Mouse (Mus musculus): ENCODE results near the gene Osbpl5. TPM values are rescaled to one million over a fixed set of nuclear protein-coding genes. Genes with fewer than 3 reads are reported as not detected.
A peak's percentile ranks its signal among the peaks of the same experiment; 100 is the strongest.

Gene Osbpl5
- polyA plus RNA-seq, 1 experiment from 2014 or later: 1.9 TPM

DNA sequence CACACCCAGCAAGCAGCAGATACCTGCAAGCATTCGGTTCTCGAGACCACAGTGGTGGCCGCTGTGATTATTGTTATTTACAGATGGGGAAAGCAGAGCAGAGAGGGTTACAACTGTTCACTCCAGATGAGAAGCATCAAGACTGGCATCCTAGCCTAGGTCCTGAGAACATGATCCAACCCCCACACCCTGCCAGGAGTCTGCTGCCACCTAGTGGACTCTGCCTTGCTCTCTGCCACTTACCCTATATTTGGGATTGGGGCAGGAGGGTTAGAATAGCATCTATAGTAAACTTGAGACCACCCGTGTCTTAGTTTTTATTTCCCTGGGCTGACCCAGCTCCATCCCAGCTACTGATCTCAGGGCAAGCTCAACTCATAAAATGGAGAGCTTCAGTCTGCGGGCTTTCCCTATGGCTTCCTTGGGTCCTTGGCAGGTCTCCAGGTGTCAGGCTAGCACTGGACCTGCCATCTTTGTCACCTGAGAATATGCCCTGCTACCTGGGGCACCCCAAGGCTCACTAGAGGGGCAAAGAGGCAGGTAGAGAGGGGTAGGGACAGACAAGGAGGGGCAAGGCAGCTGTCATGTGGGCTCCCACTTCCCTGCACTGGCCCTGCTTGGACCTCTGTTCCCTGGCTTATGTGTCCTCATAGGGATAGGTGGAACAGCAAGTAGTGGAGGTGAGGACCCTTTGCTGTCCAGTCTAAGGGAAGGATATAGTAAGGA lies 2.6 kb downstream of the Osbpl5 start:
- WGBS (ENCODE audit: insufficient replicate concordance): 28% methylated on average over 5 of the region's 5 CpGs
- Histone ChIP-seq H3K4me2 (no peak overlapping the region), H3K27ac (replicated peaks) (no peak overlapping the region), H3K9ac (no peak overlapping the region), H3K36me3 (replicated peaks) (no peaks in the 10 kb centered on the region), H3K4me3 (replicated peaks) (no peak overlapping the region), H3K4me1 (replicated peaks) (peaks cover 21% of the 10 kb centered on the region), H3K27me3 (peaks cover 25% of the 10 kb centered on the region), H3K9me3 (replicated peaks) (no peaks in the 10 kb centered on the region)
- no peak for ATAC-seq (ENCODE audit: insufficient read depth)

DNA sequence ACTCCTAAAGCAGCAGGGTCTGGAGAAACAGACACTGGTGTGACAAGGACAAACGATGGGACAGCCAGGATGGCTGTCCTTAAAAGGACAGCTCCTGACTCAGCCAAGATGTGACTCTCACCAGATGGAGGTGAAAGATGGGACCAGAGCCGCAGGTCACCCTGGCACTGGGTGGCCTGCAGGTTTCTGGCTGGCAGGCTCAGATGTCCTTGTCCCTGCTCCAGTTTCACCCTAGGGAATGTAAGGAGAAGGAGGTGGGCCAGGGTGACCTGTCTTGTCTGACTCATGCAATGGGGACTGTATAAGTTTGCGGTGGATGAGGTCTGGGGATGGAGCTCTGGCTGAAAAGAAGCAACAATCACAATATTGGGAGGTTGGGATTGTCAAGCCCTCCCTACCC lies 4.2 kb downstream of the Osbpl5 start:
- Histone ChIP-seq H3K4me3 (replicated peaks) (no peak overlapping the region), H3K9me3 (replicated peaks) (no peaks in the 10 kb centered on the region), H3K4me2 (no peak overlapping the region), H3K27me3 (peaks cover 19% of the 10 kb centered on the region), H3K36me3 (replicated peaks) (no peaks in the 10 kb centered on the region), H3K9ac (no peak overlapping the region), H3K27ac (replicated peaks) (no peak overlapping the region), H3K4me1 (replicated peaks) (peaks cover 21% of the 10 kb centered on the region)
- 58% methylated on average over 3 of the region's 3 CpGs for WGBS (ENCODE audit: insufficient replicate concordance)
- no peak for ATAC-seq (ENCODE audit: insufficient read depth)

DNA sequence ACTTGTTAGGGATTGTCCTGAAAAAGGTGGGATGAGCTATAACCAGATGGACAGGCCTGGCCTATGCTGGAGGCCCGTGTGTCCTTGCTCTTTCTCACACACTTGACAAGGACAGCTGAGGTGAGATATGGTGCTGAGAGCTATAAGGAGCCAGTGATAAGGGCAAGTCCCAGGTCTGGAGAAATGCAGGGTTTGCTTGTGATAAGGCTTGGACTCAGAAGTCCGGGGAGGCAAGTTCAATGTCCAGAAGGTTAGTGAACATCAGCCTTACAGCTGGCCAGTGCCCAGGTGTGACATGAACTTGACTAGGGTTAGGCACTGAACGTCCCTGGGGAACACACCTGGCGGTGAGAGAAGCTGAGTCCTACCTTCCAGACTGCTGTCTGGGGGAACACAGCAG lies 4.7 kb downstream of the Osbpl5 start:
- ATAC-seq (ENCODE audit: insufficient read depth): no peak
- H3K4me1 ChIP-seq (replicated peaks): peaks cover 19% of the 10 kb centered on the region
- WGBS (ENCODE audit: insufficient replicate concordance): 33% methylated on average over 4 of the region's 4 CpGs
- H3K4me2 ChIP-seq: no peak overlapping the region
- no peak overlapping the region for H3K27ac ChIP-seq (replicated peaks)
- no peak overlapping the region for H3K4me3 ChIP-seq (replicated peaks)
- no peaks in the 10 kb centered on the region for H3K36me3 ChIP-seq (replicated peaks)
- no peaks in the 10 kb centered on the region for H3K9me3 ChIP-seq (replicated peaks)
- H3K27me3 ChIP-seq: peaks cover 14% of the 10 kb centered on the region
- H3K9ac ChIP-seq: no peak overlapping the region

DNA sequence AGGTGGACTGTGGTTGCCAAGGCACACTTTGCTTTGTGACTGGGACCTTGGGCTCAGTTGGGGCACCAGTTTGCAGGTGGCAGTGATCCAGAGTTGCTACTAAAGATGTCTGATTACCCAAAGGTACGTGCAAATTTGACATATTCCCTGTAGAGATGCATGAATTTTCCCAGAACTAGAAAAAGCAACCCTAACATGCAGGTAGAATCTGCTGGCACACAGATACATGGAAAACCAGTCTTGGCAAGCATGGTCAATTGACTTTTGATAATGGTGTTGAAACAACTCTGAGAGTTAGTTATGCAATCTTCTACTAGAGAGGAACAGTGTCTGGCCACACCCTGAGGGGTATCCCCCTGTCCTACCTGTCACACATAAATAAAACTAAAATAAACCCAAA lies 5.4 kb downstream of the Osbpl5 start:
- 45% methylated on average over 1 of the region's 1 CpGs for WGBS (ENCODE audit: insufficient replicate concordance)
- no peak for ATAC-seq (ENCODE audit: insufficient read depth)

DNA sequence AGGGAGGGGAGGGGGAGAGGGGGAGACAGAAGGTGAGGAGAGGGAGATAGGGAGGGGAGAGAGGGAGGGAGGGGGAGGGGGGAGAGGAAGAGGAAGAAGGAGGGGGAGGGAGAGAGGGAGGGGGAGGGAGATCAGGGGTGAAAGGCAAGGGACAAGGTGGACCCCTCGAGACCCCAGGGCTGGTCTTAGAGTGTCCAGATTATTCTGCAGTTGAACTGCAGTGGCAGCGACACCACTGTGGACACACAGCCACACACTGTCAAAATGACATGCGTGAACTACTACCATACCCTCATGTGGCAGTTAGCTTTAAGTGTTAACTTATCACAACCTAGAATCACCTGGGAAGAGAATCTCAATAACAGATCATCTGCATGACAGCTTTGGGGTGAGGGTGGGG lies 7.7 kb downstream of the Osbpl5 start:
- Histone ChIP-seq H3K9me3 (replicated peaks) (no peaks in the 10 kb centered on the region), H3K27ac (replicated peaks) (no peak overlapping the region), H3K27me3 (no peaks in the 10 kb centered on the region), H3K4me2 (no peak overlapping the region), H3K4me3 (replicated peaks) (no peak overlapping the region), H3K9ac (no peak overlapping the region), H3K36me3 (replicated peaks) (no peaks in the 10 kb centered on the region), H3K4me1 (replicated peaks) (peaks cover 5% of the 10 kb centered on the region; the same call in 1 of the 2 replicates)
- 54% methylated on average over 3 of the region's 3 CpGs for WGBS (ENCODE audit: insufficient replicate concordance)
- ATAC-seq (ENCODE audit: insufficient read depth): no peak

More for the DNA sequence above, 5.4 kb downstream of the Osbpl5 start:
- H3K9me3 ChIP-seq (replicated peaks): no peaks in the 10 kb centered on the region
- peaks cover 12% of the 10 kb centered on the region for H3K27me3 ChIP-seq
- no peaks in the 10 kb centered on the region for H3K36me3 ChIP-seq (replicated peaks)
- H3K4me3 ChIP-seq (replicated peaks): no peak overlapping the region
- no peak overlapping the region for H3K9ac ChIP-seq
- H3K4me1 ChIP-seq (replicated peaks): peaks cover 12% of the 10 kb centered on the region; the same call in 1 of the 2 replicates
- no peak overlapping the region for H3K27ac ChIP-seq (replicated peaks)
- H3K4me2 ChIP-seq: no peak overlapping the region

DNA sequence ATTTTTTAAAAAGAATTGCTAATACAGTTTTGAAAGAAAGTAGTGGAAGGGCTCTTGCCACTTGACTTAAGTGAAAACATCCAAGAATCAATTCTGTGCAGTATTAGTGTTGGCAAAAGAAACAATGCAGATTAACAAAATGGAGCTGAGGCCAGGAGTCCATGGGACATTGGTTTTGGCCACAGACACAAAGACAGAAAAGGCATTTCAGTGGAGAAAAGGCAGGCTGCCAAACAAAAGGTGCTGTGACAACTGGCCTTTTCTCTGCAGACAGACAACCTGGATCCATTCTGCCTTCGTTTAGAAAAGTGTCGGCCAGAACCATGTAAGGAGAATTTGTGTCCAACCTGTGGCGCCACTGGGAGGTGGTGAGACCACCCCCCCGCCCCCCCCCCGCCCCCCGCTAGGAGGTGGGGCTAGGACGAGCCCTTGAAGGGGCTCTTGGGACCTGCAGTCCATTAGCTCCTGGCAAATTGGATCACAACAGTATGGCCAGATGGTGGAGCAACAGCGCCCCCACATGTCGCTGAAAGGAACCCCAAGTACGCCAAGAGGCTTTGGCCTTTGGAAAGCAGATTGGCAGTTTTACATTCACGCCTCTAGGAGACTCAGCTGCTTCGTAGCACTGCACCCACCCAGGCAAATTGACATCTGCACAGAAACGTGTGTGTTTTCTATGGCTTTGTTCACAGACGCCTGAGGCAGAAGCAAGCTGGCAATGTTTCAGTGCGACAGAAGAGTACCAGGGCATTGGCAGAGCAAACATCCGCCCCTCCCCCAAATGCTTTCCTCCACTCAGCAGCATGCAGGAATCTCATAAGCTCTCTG lies 8.5 kb downstream of the Osbpl5 start:
- ATAC-seq (ENCODE audit: insufficient read depth): no peak
- no peak overlapping the region for H3K27ac ChIP-seq (replicated peaks)
- H3K4me2 ChIP-seq: no peak overlapping the region
- no peak overlapping the region for H3K4me3 ChIP-seq (replicated peaks)
- no peaks in the 10 kb centered on the region for H3K27me3 ChIP-seq
- 4% methylated on average over 16 of the region's 16 CpGs for WGBS (ENCODE audit: insufficient replicate concordance)
- no peak overlapping the region for H3K9ac ChIP-seq
- no peaks in the 10 kb centered on the region for H3K9me3 ChIP-seq (replicated peaks)
- H3K4me1 ChIP-seq (replicated peaks): peaks cover 5% of the 10 kb centered on the region; the same call in 1 of the 2 replicates
- no peaks in the 10 kb centered on the region for H3K36me3 ChIP-seq (replicated peaks)

DNA sequence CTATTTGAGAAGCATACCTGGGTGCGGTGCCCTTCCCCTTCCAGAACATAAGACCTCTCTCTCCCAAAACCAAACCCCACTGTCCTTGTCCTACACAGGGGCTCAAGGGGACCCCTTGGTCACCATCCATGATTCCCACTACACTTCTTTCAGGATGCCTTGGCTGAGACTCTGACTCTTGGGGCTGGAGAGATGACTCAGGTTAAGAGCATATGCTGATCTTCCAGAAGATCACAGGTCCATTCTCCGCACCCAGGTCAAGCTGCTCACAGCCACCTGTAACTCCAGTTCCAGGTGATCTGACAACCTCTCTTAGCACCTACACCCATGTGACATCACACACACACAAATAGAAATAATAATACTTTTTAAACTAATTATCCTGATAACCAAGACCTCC lies 16.1 kb downstream of the Osbpl5 start:
- WGBS (ENCODE audit: insufficient replicate concordance): 29% methylated on average over 2 of the region's 2 CpGs
- H3K4me2 ChIP-seq: peak overlapping the region; percentile 57
- H3K36me3 ChIP-seq (replicated peaks): no peaks in the 10 kb centered on the region
- no peak overlapping the region for H3K9ac ChIP-seq
- no peak for ATAC-seq (ENCODE audit: insufficient read depth)
- H3K27ac ChIP-seq (replicated peaks): no peak overlapping the region
- H3K27me3 ChIP-seq: peaks cover 50% of the 10 kb centered on the region
- no peaks in the 10 kb centered on the region for H3K9me3 ChIP-seq (replicated peaks)
- no peaks in the 10 kb centered on the region for H3K4me1 ChIP-seq (replicated peaks)
- H3K4me3 ChIP-seq (replicated peaks): peak overlapping the region; percentile 45

DNA sequence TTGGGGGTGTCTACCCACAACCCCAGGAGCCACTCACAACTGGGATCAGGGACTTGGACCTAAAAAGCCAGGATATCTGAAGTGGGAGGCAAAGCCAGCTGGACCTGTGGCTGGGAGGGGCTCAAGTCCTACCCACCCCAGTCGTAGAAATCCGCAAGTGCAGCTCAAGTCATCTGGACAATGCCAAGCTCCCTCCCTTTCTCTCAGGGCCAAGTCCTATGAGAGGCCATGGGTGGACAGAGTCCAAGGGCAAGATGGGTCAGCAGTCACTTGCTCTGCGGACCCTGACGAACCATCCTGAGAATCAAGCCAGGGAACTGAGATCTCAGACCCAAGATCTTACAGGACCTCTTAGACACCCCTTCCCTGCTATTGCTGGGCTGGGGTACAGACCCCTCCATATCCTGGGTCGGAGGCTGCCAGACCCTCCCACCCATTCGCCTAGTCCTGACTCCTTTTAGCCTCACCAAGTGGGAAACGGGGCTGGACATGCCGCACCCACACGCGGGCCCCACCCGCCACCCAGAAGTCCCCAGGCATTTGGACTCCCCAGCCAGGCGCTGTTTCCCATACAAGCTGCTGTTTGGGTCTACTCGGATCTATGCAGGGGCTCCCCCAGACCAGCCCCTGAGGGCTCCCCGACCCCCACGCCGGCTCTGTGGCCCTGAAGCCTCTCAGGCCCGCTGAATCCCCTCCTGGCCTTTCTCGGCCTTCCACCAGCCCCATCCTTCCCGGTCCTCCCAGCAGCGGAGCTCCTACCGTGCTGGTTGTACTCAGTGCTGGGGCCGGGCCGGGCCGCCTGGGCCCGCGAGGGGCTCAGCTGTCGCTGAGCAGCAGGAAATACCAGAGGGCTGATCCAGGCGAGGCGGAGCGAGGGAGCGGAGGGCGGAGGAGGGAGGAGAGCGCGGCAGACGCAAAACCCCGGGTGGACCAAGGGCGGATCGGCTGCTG lies 17.0 kb downstream of the Osbpl5 start:
- Histone ChIP-seq H3K27me3 (peaks cover 50% of the 10 kb centered on the region), H3K4me3 (replicated peaks) (peak overlapping the region; percentile 45), H3K9ac (peak overlapping the region; percentile 32; the same call in 1 of the 2 replicates), H3K4me2 (peak overlapping the region; percentile 57), H3K27ac (replicated peaks) (no peak overlapping the region; the same call in 1 of the 2 replicates), H3K36me3 (replicated peaks) (no peaks in the 10 kb centered on the region), H3K4me1 (replicated peaks) (no peaks in the 10 kb centered on the region), H3K9me3 (replicated peaks) (no peaks in the 10 kb centered on the region)
- ATAC-seq (ENCODE audit: insufficient read depth): no peak
- WGBS (ENCODE audit: insufficient replicate concordance): 8% methylated on average over 36 of the region's 38 CpGs

DNA sequence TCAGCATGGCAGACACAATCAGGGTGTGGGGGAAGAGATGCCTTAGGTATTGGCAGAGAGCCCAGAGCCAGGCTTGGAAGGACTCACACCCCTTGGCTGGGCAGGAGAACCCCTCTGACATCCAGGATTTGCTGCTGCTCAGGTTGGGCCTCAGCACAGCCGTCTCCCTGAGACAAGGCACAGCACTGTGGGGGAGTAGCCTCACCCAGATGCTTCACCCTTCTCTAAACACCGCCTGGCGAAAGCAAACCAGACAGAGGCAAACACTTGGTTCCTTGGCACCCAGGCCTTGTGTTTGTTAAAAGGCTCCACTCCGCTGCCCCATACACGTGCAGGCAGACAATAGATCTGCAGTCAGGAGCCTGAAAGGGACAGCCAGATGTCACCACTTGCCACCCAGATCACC lies 18.2 kb downstream of the Osbpl5 start:
- 55% methylated on average over 5 of the region's 5 CpGs for WGBS (ENCODE audit: insufficient replicate concordance)
- peaks cover 50% of the 10 kb centered on the region for H3K27me3 ChIP-seq
- no peak overlapping the region for H3K9ac ChIP-seq
- ATAC-seq (ENCODE audit: insufficient read depth): no peak
- H3K36me3 ChIP-seq (replicated peaks): no peaks in the 10 kb centered on the region
- no peak overlapping the region for H3K27ac ChIP-seq (replicated peaks)
- no peaks in the 10 kb centered on the region for H3K9me3 ChIP-seq (replicated peaks)
- no peak overlapping the region for H3K4me3 ChIP-seq (replicated peaks)
- no peak overlapping the region; the same call in 1 of the 2 replicates for H3K4me2 ChIP-seq
- no peaks in the 10 kb centered on the region for H3K4me1 ChIP-seq (replicated peaks)

DNA sequence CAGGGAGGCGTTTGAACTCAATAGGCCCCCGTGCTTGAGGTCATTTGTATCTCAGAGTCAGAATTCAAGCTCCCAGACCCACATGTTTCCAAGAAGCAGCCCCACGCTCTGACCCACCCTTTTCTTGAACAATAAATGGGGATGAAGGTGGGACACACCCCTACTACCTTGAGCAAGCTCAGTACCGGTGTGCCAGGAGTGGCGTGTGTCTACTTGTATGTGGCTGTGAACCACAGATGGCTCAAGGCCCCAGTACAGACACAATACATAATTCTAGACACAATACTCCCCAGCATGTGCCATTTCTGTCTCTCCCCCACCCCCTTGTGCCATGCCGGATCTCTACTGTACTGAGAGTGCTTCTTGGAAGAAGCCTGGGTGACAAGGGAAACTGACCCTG lies 18.6 kb downstream of the Osbpl5 start:
- no peak overlapping the region for H3K4me3 ChIP-seq (replicated peaks)
- no peaks in the 10 kb centered on the region for H3K4me1 ChIP-seq (replicated peaks)
- no peak for ATAC-seq (ENCODE audit: insufficient read depth)
- no peak overlapping the region for H3K27ac ChIP-seq (replicated peaks)
- H3K27me3 ChIP-seq: peaks cover 50% of the 10 kb centered on the region
- H3K9me3 ChIP-seq (replicated peaks): no peaks in the 10 kb centered on the region
- no peak overlapping the region for H3K9ac ChIP-seq
- H3K36me3 ChIP-seq (replicated peaks): no peaks in the 10 kb centered on the region
- 61% methylated on average over 6 of the region's 6 CpGs for WGBS (ENCODE audit: insufficient replicate concordance)
- no peak overlapping the region; the same call in 1 of the 2 replicates for H3K4me2 ChIP-seq
